Mouse (Mus musculus) embryonic facial prominence, embryonic 11.5 days (tissue): ENCODE results near the gene Apoc2. TPM values are rescaled to one million over a fixed set of nuclear protein-coding genes. Genes with fewer than 3 reads are reported as not detected.
A peak's percentile ranks its signal among the peaks of the same experiment; 100 is the strongest.

Experiments
- ATAC-seq: fragments of 200-750 bp; cut with Nextera tagmentation; replicated peaks from 2 replicates; pipeline ENCODE4 v1.8.0; 2017; ENCODE audit warnings: low read depth; ENCODE audit not compliant: insufficient number of reproducible peaks, low FRiP score, low TSS enrichment
- DNase-seq: peaks from one replicate; pipeline ENCODE4 v3.0.0-alpha.2; 2015; ENCODE audit warnings: low spot score
- H3K27ac ChIP-seq: fragments of 300-500 bp; sonication (generic); replicated peaks from 2 replicates; pipeline ENCODE4 v1.5.1; 2014; ENCODE audit warnings: mild to moderate bottlenecking, low read depth, low read length, control low read depth
- H3K27me3 ChIP-seq: fragments of 300-500 bp; sonication (generic); 2 replicates; pipeline ENCODE4 v1.6.1; 2014; ENCODE audit warnings: mild to moderate bottlenecking, low read length, moderate library complexity, mixed read lengths; ENCODE audit not compliant: control insufficient read depth, insufficient read depth
- H3K36me3 ChIP-seq: fragments of 300-500 bp; sonication (generic); replicated peaks from 2 replicates; pipeline ENCODE4 v1.6.1; 2014; ENCODE audit warnings: low read depth, mild to moderate bottlenecking, low read length, moderate library complexity, mixed read lengths; ENCODE audit not compliant: control insufficient read depth, insufficient read depth
- H3K4me1 ChIP-seq: fragments of 300-500 bp; sonication (generic); 2 replicates; pipeline ENCODE4 v1.6.1; 2014; ENCODE audit warnings: low read length, mixed read lengths; ENCODE audit not compliant: control insufficient read depth, insufficient read depth
- H3K4me2 ChIP-seq: fragments of 300-500 bp; sonication (generic); 2 replicates; pipeline ENCODE4 v1.6.1; 2014; ENCODE audit warnings: low read depth, mild to moderate bottlenecking, control low read depth, low read length, moderate library complexity
- H3K4me3 ChIP-seq: fragments of 300-500 bp; sonication (generic); 2 replicates; pipeline ENCODE4 v1.5.1; 2014; ENCODE audit warnings: low read depth, low read length, control low read depth
- H3K9ac ChIP-seq: fragments of 300-500 bp; sonication (generic); replicated peaks from 2 replicates; pipeline ENCODE4 v1.6.1; 2014; ENCODE audit warnings: mild to moderate bottlenecking, control low read depth, low read length
- H3K9me3 ChIP-seq: fragments of 300-500 bp; sonication (generic); replicated peaks from 2 replicates; pipeline ENCODE4 v1.6.1; 2016; ENCODE audit warnings: mild to moderate bottlenecking, low read length, inconsistent platforms, mixed read lengths; ENCODE audit not compliant: control insufficient read depth
- WGBS: fragments of 180-500 bp; shearing (Covaris S2); extraction: QIAGEN DNeasy Blood & Tissue Kit; methylation state at CpG from one replicate; pipeline ENCODE4 v1.1.7; 2014; 5-methylcytosine and 5-hydroxymethylcytosine counted together
- polyA plus RNA-seq: library from polyadenylated mRNA; unstranded; fragments of >200 nt; fragmentation: Nextera tagmentation; extraction: Ambion mirVana; gene quantifications from 2 replicates; pipeline ENCODE4 v1.2.1, GENCODE M21; 2014

Apoc2 gene
- polyA plus RNA-seq, result 0.41 and 0.82 TPM in 2 replicates

- Histone ChIP-seq H3K9me3 (no peaks in the 10 kb centered on the region), H3K27ac (no peak within 1 kb of the TSS), H3K36me3 (no peaks in the 10 kb centered on the region), H3K4me1 (no peaks in the 10 kb centered on the region), H3K4me3 (no peak within 1 kb of the TSS), H3K4me2 (no peak within 1 kb of the TSS), H3K9ac (no peak within 1 kb of the TSS), H3K27me3 (no peaks in the 10 kb centered on the region)
- ATAC-seq, result no peak
- 68% methylated on average over 8 of the region's 8 CpGs for WGBS
- DNase-seq, result no peak
These were observed at the start of gene Apoc2 for GRCm38 (mm10) chr7:19677872-19678271. Gene Apoc2 (minus strand): TSS chr7:19677941.

GRCm38 (mm10) chr7:19726541-19726940 lies 48.8 kb upstream of the Apoc2 start:
- no peaks in the 10 kb centered on the region for H3K27me3 ChIP-seq
- no peaks in the 10 kb centered on the region for H3K4me1 ChIP-seq
- 97% methylated on average over 4 of the region's 4 CpGs for whole genome bisulfite sequencing
- H3K4me3 ChIP-seq, result no peak overlapping the region
- H3K36me3 ChIP-seq, result peaks cover 9% of the 10 kb centered on the region
- H3K9ac ChIP-seq, result no peak overlapping the region
- no peak overlapping the region for H3K4me2 ChIP-seq
- DNase-seq (no peak), ATAC-seq (no peak)
- H3K9me3 ChIP-seq, result no peaks in the 10 kb centered on the region
- no peak overlapping the region for H3K27ac ChIP-seq

- ATAC-seq, result no peak
- Histone ChIP-seq H3K36me3 (peaks cover 6% of the 10 kb centered on the region), H3K4me1 (no peaks in the 10 kb centered on the region), H3K27ac (no peak overlapping the region), H3K27me3 (no peaks in the 10 kb centered on the region), H3K4me3 (no peak overlapping the region), H3K9me3 (peaks cover 6% of the 10 kb centered on the region; the same call in 1 of the 2 replicates), H3K9ac (no peak overlapping the region), H3K4me2 (no peak overlapping the region)
- 97% methylated on average over 12 of the region's 12 CpGs for WGBS
- no peak for DNase-seq
These were observed 46.4 kb upstream of the Apoc2 start for GRCm38 (mm10) chr7:19724167-19724566.

- H3K36me3 ChIP-seq, result peaks cover 6% of the 10 kb centered on the region
- WGBS, result 93% methylated on average over 6 of the region's 6 CpGs
- H3K27ac ChIP-seq, result no peak overlapping the region
- H3K4me2 ChIP-seq, result no peak overlapping the region
- H3K4me1 ChIP-seq, result no peaks in the 10 kb centered on the region
- DNase-seq (no peak), ATAC-seq (no peak)
- H3K27me3 ChIP-seq, result no peaks in the 10 kb centered on the region
- H3K9ac ChIP-seq, result no peak overlapping the region
- H3K9me3 ChIP-seq, result peaks cover 6% of the 10 kb centered on the region; the same call in 1 of the 2 replicates
- H3K4me3 ChIP-seq, result no peak overlapping the region
These were observed 45.0 kb upstream of the Apoc2 start for GRCm38 (mm10) chr7:19722754-19723195.

GRCm38 (mm10) chr7:19719200-19719599 lies 41.5 kb upstream of the Apoc2 start:
- no peak for DNase-seq
- 95% methylated on average over 4 of the region's 4 CpGs for WGBS

GRCm38 (mm10) chr7:19718297-19718952 lies 40.7 kb upstream of the Apoc2 start:
- H3K36me3 ChIP-seq, result peaks cover 4% of the 10 kb centered on the region
- peaks cover 4% of the 10 kb centered on the region; the same call in 1 of the 2 replicates for H3K4me1 ChIP-seq
- no peak for ATAC-seq
- H3K9me3 ChIP-seq, result peaks cover 6% of the 10 kb centered on the region; the same call in 1 of the 2 replicates
- no peak overlapping the region for H3K9ac ChIP-seq
- DNase-seq, result no peak
- H3K4me2 ChIP-seq, result no peak overlapping the region
- WGBS, result 89% methylated on average over 5 of the region's 5 CpGs
- no peaks in the 10 kb centered on the region for H3K27me3 ChIP-seq
- H3K27ac ChIP-seq, result no peak overlapping the region
- H3K4me3 ChIP-seq, result no peak overlapping the region

More at GRCm38 (mm10) chr7:19719200-19719599, 41.5 kb upstream of the Apoc2 start:
- ATAC-seq, result no peak
- Histone ChIP-seq H3K9me3 (peaks cover 6% of the 10 kb centered on the region; the same call in 1 of the 2 replicates), H3K4me3 (no peak overlapping the region), H3K36me3 (peaks cover 4% of the 10 kb centered on the region), H3K4me1 (peaks cover 4% of the 10 kb centered on the region; the same call in 1 of the 2 replicates), H3K4me2 (no peak overlapping the region), H3K9ac (no peak overlapping the region), H3K27me3 (no peaks in the 10 kb centered on the region), H3K27ac (no peak overlapping the region)

- H3K36me3 ChIP-seq, result peaks cover 4% of the 10 kb centered on the region
- peaks cover 6% of the 10 kb centered on the region; the same call in 1 of the 2 replicates for H3K9me3 ChIP-seq
- DNase-seq (no peak), ATAC-seq (no peak)
- H3K9ac ChIP-seq, result no peak overlapping the region
- no peak overlapping the region for H3K4me3 ChIP-seq
- WGBS, result 87% methylated on average over 4 of the region's 4 CpGs
- no peaks in the 10 kb centered on the region for H3K27me3 ChIP-seq
- H3K27ac ChIP-seq, result no peak overlapping the region
- peaks cover 4% of the 10 kb centered on the region; the same call in 1 of the 2 replicates for H3K4me1 ChIP-seq
- no peak overlapping the region for H3K4me2 ChIP-seq
These were observed 39.6 kb upstream of the Apoc2 start for GRCm38 (mm10) chr7:19717346-19717745.

- peaks cover 4% of the 10 kb centered on the region for H3K36me3 ChIP-seq
- WGBS, result 83% methylated on average over 2 of the region's 2 CpGs
- no peak for ATAC-seq
These were observed 39.1 kb upstream of the Apoc2 start for GRCm38 (mm10) chr7:19716822-19717221.

More at GRCm38 (mm10) chr7:19716822-19717221, 39.1 kb upstream of the Apoc2 start:
- no peak for DNase-seq
- Histone ChIP-seq H3K9ac (0 out of 2 replicates have a peak overlapping the region, but pooled peaks have one; percentile 15), H3K4me3 (no peak overlapping the region), H3K4me2 (no peak overlapping the region; the same call in 1 of the 2 replicates), H3K4me1 (peaks cover 4% of the 10 kb centered on the region; the same call in 1 of the 2 replicates), H3K27me3 (no peaks in the 10 kb centered on the region), H3K27ac (no peak overlapping the region; the same call in 1 of the 2 replicates), H3K9me3 (peaks cover 6% of the 10 kb centered on the region; the same call in 1 of the 2 replicates)
